Comparison of ENCODE assay signal across 26 mouse cellular contexts in the genomic region with DNA sequence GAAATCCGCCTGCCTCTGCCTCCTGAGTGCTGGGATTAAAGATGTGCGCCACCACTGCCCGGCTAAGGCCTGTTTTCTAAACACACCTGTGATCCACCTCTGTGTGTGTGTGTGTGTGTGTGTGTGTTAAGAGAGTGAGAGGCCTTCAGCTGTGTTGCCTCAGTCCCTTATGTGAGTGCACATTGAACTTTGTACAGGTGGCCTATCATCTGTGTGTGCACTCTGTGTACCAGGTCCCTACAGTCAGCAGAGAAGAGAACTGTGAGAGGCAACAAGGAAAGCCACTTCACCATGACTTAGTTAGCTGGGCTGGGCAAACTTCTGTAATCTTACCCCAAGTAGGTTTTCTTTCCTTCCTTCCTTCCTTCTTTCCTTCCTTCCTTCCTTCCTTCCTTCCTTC. TPM values are rescaled to one million over a fixed set of nuclear protein-coding genes. Genes with fewer than 3 reads are reported as not detected.
DNase-seq lines count a peak whose midpoint lies in the region; ATAC-seq and TF ChIP-seq lines count a peak whose summit lies in the region.
"Had no signal": no experiment of that assay in that cellular context is flagged by ENCODE, and none has a peak within 500 bp of the region (broad histone marks: within the 10 kb centered on the region; RNA-seq: fewer than 3 reads in every experiment).

No protein-coding gene starts in this region.

- no peak overlapping the region for H3K9ac ChIP-seq in liver, embryonic 13.5 days
- H3K9ac ChIP-seq in liver, embryonic 12.5 days: no peak overlapping the region
- no peak overlapping the region for H3K9ac ChIP-seq in intestine, embryonic 16.5 days (ENCODE audit: low read depth, low read length)
- H3K9ac ChIP-seq in liver, postnatal 0 days (replicated peaks): no peak overlapping the region
- H3K9ac ChIP-seq: embryonic facial prominence, embryonic 12.5 days; embryonic facial prominence, embryonic 15.5 days; forebrain, postnatal 0 days; hindbrain, embryonic 13.5 days had no signal

- no peaks in the 10 kb centered on the region for H3K36me3 ChIP-seq in liver, embryonic 13.5 days
- H3K36me3 ChIP-seq in liver, embryonic 12.5 days: no peaks in the 10 kb centered on the region
- H3K36me3 ChIP-seq in intestine, embryonic 16.5 days (ENCODE audit: control insufficient read depth, insufficient read depth, low read length): no peaks in the 10 kb centered on the region
- H3K36me3 ChIP-seq in liver, postnatal 0 days (replicated peaks; ENCODE audit: insufficient read depth, low read length): no peaks in the 10 kb centered on the region
- H3K36me3 ChIP-seq: embryonic facial prominence, embryonic 12.5 days; embryonic facial prominence, embryonic 15.5 days; G1E; hindbrain, embryonic 13.5 days had no signal

- TF ChIP-seq CTCF in liver, postnatal 0 days (IDR thresholded peaks at IDR 0.05; ENCODE audit: low read depth): no peak
- no peak for TF ChIP-seq CTCF in layer of hippocampus, adult 2 months (conservative IDR thresholded peaks at IDR 0.05)

- ATAC-seq in liver, embryonic 13.5 days (ENCODE audit: low read depth): 0 out of 2 replicates have a peak, but pooled peaks have one; percentile 36
- no peak for ATAC-seq in liver, embryonic 12.5 days
- peak; percentile 60; the same call in 1 of the 2 replicates for ATAC-seq in intestine, embryonic 16.5 days
- peak; percentile 81 for ATAC-seq in liver, postnatal 0 days
- ATAC-seq: forebrain, embryonic 14.5 days; forebrain, postnatal 0 days; Patski had no signal

- WGBS in liver, embryonic 13.5 days (ENCODE audit: insufficient replicate concordance): 65% methylated on average over 3 of the region's 3 CpGs
- 94% methylated on average over 3 of the region's 3 CpGs for WGBS in liver, embryonic 12.5 days (ENCODE audit: insufficient replicate concordance)
- 95% methylated on average over 3 of the region's 3 CpGs for WGBS in intestine, embryonic 16.5 days
- WGBS in liver, postnatal 0 days (ENCODE audit: insufficient replicate concordance): 91% methylated on average over 3 of the region's 3 CpGs

- H3K27ac ChIP-seq in liver, embryonic 13.5 days: no peak overlapping the region
- no peak overlapping the region for H3K27ac ChIP-seq in liver, embryonic 12.5 days
- no peak overlapping the region for H3K27ac ChIP-seq in intestine, embryonic 16.5 days (ENCODE audit: low read length)
- H3K27ac ChIP-seq in liver, postnatal 0 days (ENCODE audit: low read depth): no peak overlapping the region
- no peak overlapping the region for H3K27ac ChIP-seq in layer of hippocampus, adult 2 months
- H3K27ac ChIP-seq: embryonic facial prominence, embryonic 12.5 days; embryonic facial prominence, embryonic 15.5 days; gastrocnemius, adult 2 months; hindbrain, embryonic 13.5 days had no signal

- H3K27me3 ChIP-seq in liver, embryonic 13.5 days: no peaks in the 10 kb centered on the region
- H3K27me3 ChIP-seq in liver, embryonic 12.5 days (replicated peaks): no peaks in the 10 kb centered on the region
- no peaks in the 10 kb centered on the region for H3K27me3 ChIP-seq in intestine, embryonic 16.5 days (replicated peaks; ENCODE audit: control insufficient read depth, insufficient read depth, low read length)
- no peaks in the 10 kb centered on the region for H3K27me3 ChIP-seq in liver, postnatal 0 days (ENCODE audit: insufficient read depth, low read length)
- H3K27me3 ChIP-seq: CH12.LX; embryonic facial prominence, embryonic 12.5 days; embryonic facial prominence, embryonic 15.5 days; hindbrain, embryonic 13.5 days; Patski had no signal

- no peak overlapping the region for H3K4me2 ChIP-seq in liver, embryonic 13.5 days
- H3K4me2 ChIP-seq in liver, embryonic 12.5 days: no peak overlapping the region
- H3K4me2 ChIP-seq in intestine, embryonic 16.5 days (ENCODE audit: low read depth, low read length): no peak overlapping the region
- no peak overlapping the region for H3K4me2 ChIP-seq in liver, postnatal 0 days (ENCODE audit: low read depth, low read length)
- H3K4me2 ChIP-seq: embryonic facial prominence, embryonic 12.5 days; embryonic facial prominence, embryonic 15.5 days; heart, embryonic 11.5 days; hindbrain, embryonic 13.5 days had no signal

- H3K4me1 ChIP-seq in liver, embryonic 13.5 days (replicated peaks): peaks cover 3% of the 10 kb centered on the region
- H3K4me1 ChIP-seq in liver, embryonic 12.5 days: peaks cover 7% of the 10 kb centered on the region
- no peaks in the 10 kb centered on the region for H3K4me1 ChIP-seq in intestine, embryonic 16.5 days (ENCODE audit: control insufficient read depth, insufficient read depth, low read length)
- H3K4me1 ChIP-seq in liver, postnatal 0 days (ENCODE audit: insufficient read depth): no peaks in the 10 kb centered on the region
- H3K4me1 ChIP-seq: embryonic facial prominence, embryonic 12.5 days; embryonic facial prominence, embryonic 15.5 days had no signal

- no peak overlapping the region for H3K4me3 ChIP-seq in liver, embryonic 13.5 days (replicated peaks)
- no peak overlapping the region for H3K4me3 ChIP-seq in liver, embryonic 12.5 days
- no peak overlapping the region for H3K4me3 ChIP-seq in intestine, embryonic 16.5 days (ENCODE audit: low read length)
- H3K4me3 ChIP-seq in liver, postnatal 0 days (ENCODE audit: low read depth, low read length): no peak overlapping the region
- H3K4me3 ChIP-seq in layer of hippocampus, adult 2 months: no peak overlapping the region
- H3K4me3 ChIP-seq: embryonic facial prominence, embryonic 12.5 days; embryonic facial prominence, embryonic 15.5 days; gastrocnemius, adult 2 months; hindbrain, embryonic 13.5 days had no signal

- no peaks in the 10 kb centered on the region for H3K9me3 ChIP-seq in liver, embryonic 13.5 days (replicated peaks)
- no peaks in the 10 kb centered on the region for H3K9me3 ChIP-seq in liver, embryonic 12.5 days (replicated peaks)
- no peaks in the 10 kb centered on the region for H3K9me3 ChIP-seq in intestine, embryonic 16.5 days (ENCODE audit: control insufficient read depth, low read length)
- no peaks in the 10 kb centered on the region for H3K9me3 ChIP-seq in liver, postnatal 0 days (ENCODE audit: low read length)
- H3K9me3 ChIP-seq: embryonic facial prominence, embryonic 12.5 days; embryonic facial prominence, embryonic 15.5 days; G1E; hindbrain, embryonic 13.5 days had no signal

- no peak for TF ChIP-seq EP300 in liver, postnatal 0 days (IDR thresholded peaks at IDR 0.05; ENCODE audit: low read depth)

- DNase-seq in liver, embryonic 13.5 days: no peak
- DNase-seq in liver, postnatal 0 days: no peak
- no peak for DNase-seq in urinary bladder, postnatal 25 days (ENCODE audit: low spot score)
- DNase-seq in layer of hippocampus, postnatal 36 days: no peak
- no peak for DNase-seq in layer of hippocampus, adult 2 months (ENCODE audit: low spot score in 2 of 2)
- DNase-seq: adrenal gland, postnatal 10 days; adrenal gland, postnatal 36 days; B cell, adult 2 months; cerebellum, adult 11 months; cerebellum, adult 2 months; cerebellum, adult 9-11 months; cerebellum, postnatal 25 days; forebrain, postnatal 0 days; gastrocnemius, adult 2 months; gastrocnemius, postnatal 14 days; heart, adult 11 months had no signal

RNA-seq across cellular contexts. Expression of a gene that starts 5.6 kb away (rescaled TPM):
- 18.6 and 21.9 TPM in 2 replicates for polyA plus RNA-seq in liver, embryonic 13.5 days (2015; fragmentation: Nextera tagmentation; extraction: Ambion mirVana)
- polyA plus RNA-seq in liver, embryonic 12.5 days (2016; fragmentation: Nextera tagmentation; extraction: Ambion mirVana): 20.4 and 21.2 TPM in 2 replicates
- polyA plus RNA-seq in intestine, embryonic 16.5 days (2015; fragmentation: Nextera tagmentation; extraction: Ambion mirVana): 25.5 and 26.3 TPM in 2 replicates
- 30.1 and 33.6 TPM in 2 replicates for polyA plus RNA-seq in liver, postnatal 0 days (2015; fragmentation: Nextera tagmentation; extraction: Ambion mirVana)
- total RNA-seq in layer of hippocampus, postnatal 36 days (2021): 10 to 100 TPM; 16.2 to 19.9 TPM
- total RNA-seq in layer of hippocampus, adult 2 months (2021): 10 to 100 TPM; 17.4 to 18.0 TPM

RNA-seq across cellular contexts. Expression of a gene that starts 21.6 kb away (rescaled TPM):
- 3.3 and 3.7 TPM in 2 replicates for polyA plus RNA-seq in liver, embryonic 13.5 days (2015; fragmentation: Nextera tagmentation; extraction: Ambion mirVana)
- polyA plus RNA-seq in liver, embryonic 12.5 days (2016; fragmentation: Nextera tagmentation; extraction: Ambion mirVana): 5.4 and 6.2 TPM in 2 replicates
- polyA plus RNA-seq in intestine, embryonic 16.5 days (2015; fragmentation: Nextera tagmentation; extraction: Ambion mirVana): 17.7 and 18.8 TPM in 2 replicates
- 16.5 and 18.0 TPM in 2 replicates for polyA plus RNA-seq in liver, postnatal 0 days (2015; fragmentation: Nextera tagmentation; extraction: Ambion mirVana)
- total RNA-seq in layer of hippocampus, postnatal 36 days (2021): 10 to 100 TPM; 35.3 to 41.0 TPM
- total RNA-seq in layer of hippocampus, adult 2 months (2021): 10 to 100 TPM; 37.9 to 39.0 TPM
- polyA plus RNA-seq: G1E had no signal
